Mouse (Mus musculus) forebrain, embryonic 16.5 days (tissue): Measurements from ENCODE around the gene Tigd4. TPM values are rescaled to one million over a fixed set of nuclear protein-coding genes. Genes with fewer than 3 reads are reported as not detected.

Experiments
- ATAC-seq: fragments of 200-750 bp; cut with Nextera tagmentation; 2 replicates; pipeline ENCODE4 v1.8.0; 2017; ENCODE audit warnings: mild to moderate bottlenecking, moderate library complexity
- H3K27ac ChIP-seq: fragments of 300-500 bp; sonication (generic); 2 replicates; pipeline ENCODE4 v1.5.1; 2014; ENCODE audit warnings: low read length, control low read depth
- H3K27me3 ChIP-seq: fragments of 300-500 bp; sonication (generic); replicated peaks from 2 replicates; pipeline ENCODE4 v1.6.1; 2014; ENCODE audit warnings: low read length; ENCODE audit not compliant: control insufficient read depth, insufficient read depth
- H3K36me3 ChIP-seq: fragments of 300-500 bp; sonication (generic); 2 replicates; pipeline ENCODE4 v1.6.1; 2014; ENCODE audit not compliant: control insufficient read depth, insufficient read depth
- H3K4me1 ChIP-seq: fragments of 300-500 bp; sonication (generic); replicated peaks from 2 replicates; pipeline ENCODE4 v1.6.1; 2014; ENCODE audit warnings: low read length; ENCODE audit not compliant: control insufficient read depth, insufficient read depth
- H3K4me2 ChIP-seq: fragments of 300-500 bp; sonication (generic); 2 replicates; pipeline ENCODE4 v1.6.1; 2014; ENCODE audit warnings: mild to moderate bottlenecking, low read length, control low read depth
- H3K4me3 ChIP-seq: fragments of 300-500 bp; sonication (generic); replicated peaks from 2 replicates; pipeline ENCODE4 v1.5.1; 2014; ENCODE audit warnings: mild to moderate bottlenecking, low read length, control low read depth
- H3K9ac ChIP-seq: fragments of 300-500 bp; sonication (generic); replicated peaks from 2 replicates; pipeline ENCODE4 v1.6.1; 2014; ENCODE audit warnings: low read depth, low read length, control low read depth
- H3K9me3 ChIP-seq: fragments of 300-500 bp; sonication (generic); 2 replicates; pipeline ENCODE4 v1.6.1; 2016; ENCODE audit warnings: low read length; ENCODE audit not compliant: control insufficient read depth
- WGBS: fragments of 180-500 bp; shearing (Covaris S2); extraction: QIAGEN DNeasy Blood & Tissue Kit; methylation state at CpG from one replicate; pipeline ENCODE4 v1.1.7; 2014; 5-methylcytosine and 5-hydroxymethylcytosine counted together
- polyA plus RNA-seq: library from polyadenylated mRNA; unstranded; fragments of >200 nt; fragmentation: Nextera tagmentation; extraction: Ambion mirVana; gene quantifications from 2 replicates; pipeline ENCODE4 v1.2.1, GENCODE M21; 2015

Gene Tigd4
- polyA plus RNA-seq, 1 experiment from 2014 or later, result 0.06 TPM

- no peak overlapping the region for H3K27ac ChIP-seq
- no peaks in the 10 kb centered on the region for H3K36me3 ChIP-seq
- WGBS, result 69% methylated on average over 3 of the region's 3 CpGs
- peaks cover 3% of the 10 kb centered on the region for H3K4me1 ChIP-seq
- no peak overlapping the region for H3K4me3 ChIP-seq
- H3K4me2 ChIP-seq, result no peak overlapping the region
- H3K9me3 ChIP-seq, result no peaks in the 10 kb centered on the region
- ATAC-seq, result no peak
- H3K27me3 ChIP-seq, result no peaks in the 10 kb centered on the region
- no peak overlapping the region for H3K9ac ChIP-seq
These were observed 28.7 kb downstream of the Tigd4 start for GRCm38 (mm10) chr3:84622026-84622425.

- ATAC-seq, result no peak
- no peak overlapping the region for H3K9ac ChIP-seq
- H3K9me3 ChIP-seq, result no peaks in the 10 kb centered on the region
- no peaks in the 10 kb centered on the region for H3K27me3 ChIP-seq
- no peak overlapping the region for H3K4me2 ChIP-seq
- no peaks in the 10 kb centered on the region for H3K4me1 ChIP-seq
- no peaks in the 10 kb centered on the region for H3K36me3 ChIP-seq
- no peak overlapping the region for H3K4me3 ChIP-seq
- 92% methylated on average over 9 of the region's 9 CpGs for WGBS
- no peak overlapping the region for H3K27ac ChIP-seq
These were observed 38.2 kb downstream of the Tigd4 start for GRCm38 (mm10) chr3:84631586-84631985.

DNA sequence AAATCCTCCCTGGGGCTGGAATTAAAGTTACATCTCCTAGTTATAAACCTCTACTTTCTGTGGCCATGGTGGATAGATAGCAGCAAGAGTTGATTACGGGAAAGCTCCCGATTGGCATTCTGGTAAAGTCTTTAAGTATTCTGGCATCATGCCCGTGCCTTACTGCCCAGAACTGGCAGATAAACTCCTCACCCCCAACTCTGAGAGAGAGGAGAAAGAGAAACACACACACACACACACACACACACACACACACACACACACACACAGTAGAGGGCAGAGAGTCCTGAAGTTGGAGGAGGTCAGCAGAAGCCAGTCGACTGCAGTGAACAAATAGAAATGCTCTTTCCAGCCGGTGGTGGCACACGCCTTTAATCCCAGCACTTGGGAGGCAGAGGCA lies 43.7 kb downstream of the Tigd4 start:
- WGBS, result 71% methylated on average over 6 of the region's 6 CpGs
- Histone ChIP-seq H3K4me3 (no peak overlapping the region), H3K4me2 (no peak overlapping the region), H3K9me3 (no peaks in the 10 kb centered on the region), H3K9ac (no peak overlapping the region), H3K27me3 (no peaks in the 10 kb centered on the region), H3K4me1 (no peaks in the 10 kb centered on the region), H3K27ac (no peak overlapping the region), H3K36me3 (no peaks in the 10 kb centered on the region)
- no peak for ATAC-seq

- H3K36me3 ChIP-seq, result no peaks in the 10 kb centered on the region
- no peak overlapping the region for H3K9ac ChIP-seq
- no peaks in the 10 kb centered on the region for H3K27me3 ChIP-seq
- H3K4me2 ChIP-seq, result no peak overlapping the region
- H3K9me3 ChIP-seq, result no peaks in the 10 kb centered on the region
- no peak overlapping the region for H3K4me3 ChIP-seq
- WGBS, result 67% methylated on average over 12 of the region's 12 CpGs
- H3K4me1 ChIP-seq, result no peaks in the 10 kb centered on the region
- no peak overlapping the region for H3K27ac ChIP-seq
- no peak for ATAC-seq
These were observed 44.7 kb downstream of the Tigd4 start for GRCm38 (mm10) chr3:84637890-84638578.

DNA sequence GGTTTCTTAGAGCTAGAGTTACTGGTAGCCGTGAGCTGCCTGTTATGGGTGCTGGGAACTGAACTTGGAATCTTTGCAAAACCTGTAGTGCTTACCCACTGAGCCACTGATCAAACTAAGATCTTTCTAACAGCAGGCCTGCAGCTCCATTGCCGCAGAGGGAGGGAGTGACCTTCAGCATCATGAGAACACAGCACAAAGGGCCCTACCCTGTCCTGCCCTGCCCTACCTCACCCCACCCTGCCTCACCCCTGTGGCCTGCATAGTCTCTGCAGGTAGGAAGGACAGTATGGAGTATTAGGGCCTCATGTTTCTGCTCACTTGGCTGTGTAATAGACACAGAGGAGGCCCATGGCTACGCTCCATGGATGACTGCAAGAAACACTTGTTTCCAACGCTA lies 45.5 kb downstream of the Tigd4 start:
- no peak for ATAC-seq
- no peak overlapping the region for H3K9ac ChIP-seq
- no peaks in the 10 kb centered on the region for H3K9me3 ChIP-seq
- WGBS, result 82% methylated on average over 4 of the region's 4 CpGs
- H3K27ac ChIP-seq, result no peak overlapping the region
- H3K36me3 ChIP-seq, result no peaks in the 10 kb centered on the region
- H3K4me1 ChIP-seq, result no peaks in the 10 kb centered on the region
- H3K27me3 ChIP-seq, result no peaks in the 10 kb centered on the region
- H3K4me2 ChIP-seq, result no peak overlapping the region
- no peak overlapping the region for H3K4me3 ChIP-seq

GRCm38 (mm10) chr3:84639767-84640500 lies 46.6 kb downstream of the Tigd4 start:
- Histone ChIP-seq H3K9ac (no peak overlapping the region), H3K4me3 (no peak overlapping the region), H3K27me3 (no peaks in the 10 kb centered on the region), H3K4me1 (no peaks in the 10 kb centered on the region), H3K4me2 (no peak overlapping the region), H3K9me3 (no peaks in the 10 kb centered on the region), H3K27ac (no peak overlapping the region), H3K36me3 (no peaks in the 10 kb centered on the region)
- ATAC-seq, result no peak
- 45% methylated on average over 11 of the region's 11 CpGs for WGBS

DNA sequence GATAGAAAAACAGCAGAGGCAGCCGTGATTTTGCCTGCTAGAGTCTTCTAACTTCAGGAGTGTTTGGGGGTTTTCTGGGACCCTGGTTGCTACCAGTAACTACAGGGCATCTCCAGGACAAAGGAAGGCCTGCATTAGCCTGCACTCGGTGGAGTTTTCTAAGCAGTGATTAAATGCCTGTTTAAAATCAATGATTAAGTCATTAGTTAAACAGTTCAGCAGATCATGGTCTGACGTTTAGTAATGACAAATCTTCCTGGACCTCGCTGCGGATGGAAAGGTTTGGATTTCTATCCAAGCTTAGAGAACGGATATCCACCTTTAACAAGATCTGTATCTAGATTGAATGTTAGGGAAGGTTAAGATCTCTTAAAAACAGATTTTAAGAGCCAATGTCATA lies 47.2 kb downstream of the Tigd4 start:
- Histone ChIP-seq H3K9me3 (no peaks in the 10 kb centered on the region), H3K4me3 (no peak overlapping the region), H3K4me1 (no peaks in the 10 kb centered on the region), H3K36me3 (no peaks in the 10 kb centered on the region), H3K9ac (no peak overlapping the region), H3K27ac (no peak overlapping the region), H3K27me3 (no peaks in the 10 kb centered on the region), H3K4me2 (no peak overlapping the region)
- ATAC-seq, result no peak
- 50% methylated on average over 6 of the region's 6 CpGs for WGBS

DNA sequence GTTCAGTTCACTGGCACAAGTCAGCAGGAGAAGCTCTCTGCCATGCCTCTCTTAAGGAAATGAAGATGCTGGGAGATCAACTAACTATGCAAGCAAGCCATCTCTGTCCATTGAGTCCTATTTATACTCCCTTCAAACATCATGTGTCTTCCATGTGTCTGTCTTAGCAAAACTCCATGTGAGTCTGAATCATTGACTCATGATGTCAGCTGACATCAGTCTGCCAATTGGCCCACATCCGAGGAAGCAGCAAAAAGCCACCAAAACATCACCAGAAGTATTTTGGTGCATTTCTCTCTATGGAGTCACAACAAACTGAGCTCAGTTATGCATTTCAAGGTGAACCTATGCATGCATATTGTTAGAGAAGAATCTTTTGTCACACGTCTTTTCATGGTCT lies 48.0 kb downstream of the Tigd4 start:
- Histone ChIP-seq H3K27me3 (no peaks in the 10 kb centered on the region), H3K36me3 (no peaks in the 10 kb centered on the region), H3K4me2 (no peak overlapping the region), H3K4me3 (no peak overlapping the region), H3K9me3 (no peaks in the 10 kb centered on the region), H3K27ac (no peak overlapping the region), H3K9ac (no peak overlapping the region), H3K4me1 (no peaks in the 10 kb centered on the region)
- WGBS, result 85% methylated on average over 2 of the region's 2 CpGs
- no peak for ATAC-seq

DNA sequence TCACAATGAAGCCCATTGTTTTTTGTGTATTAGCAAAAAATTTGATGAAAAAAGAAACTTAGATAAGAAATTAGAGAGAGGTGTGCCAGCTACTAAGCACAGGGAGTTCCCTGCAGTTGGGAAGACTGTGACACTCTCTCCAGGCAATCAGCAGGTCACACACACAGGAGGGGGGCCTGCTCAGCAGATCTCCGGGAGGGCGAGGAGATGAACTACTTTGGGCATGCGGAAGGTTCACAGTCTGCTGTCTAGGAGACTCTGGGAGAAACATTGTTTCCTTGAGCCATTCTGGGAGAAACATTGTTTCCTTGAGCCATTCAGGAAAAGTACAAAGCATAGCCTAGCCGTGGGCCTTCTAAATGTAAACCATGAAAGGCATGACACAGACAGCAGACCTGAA lies 49.6 kb downstream of the Tigd4 start:
- Histone ChIP-seq H3K4me3 (no peak overlapping the region), H3K27me3 (no peaks in the 10 kb centered on the region), H3K36me3 (no peaks in the 10 kb centered on the region), H3K4me1 (no peaks in the 10 kb centered on the region; the same call in 1 of the 2 replicates), H3K4me2 (no peak overlapping the region), H3K27ac (no peak overlapping the region), H3K9me3 (no peaks in the 10 kb centered on the region), H3K9ac (no peak overlapping the region)
- ATAC-seq, result no peak
- WGBS, result 54% methylated on average over 4 of the region's 4 CpGs
